Mouse (Mus musculus) cerebellum, adult 9-11 months (tissue): ENCODE measurements around the gene Prps1l1.

ENCODE experiments used
- DNase-seq: peaks from one replicate; pipeline ENCODE4 v3.0.0; 2022

The Prps1l1 gene

GRCm38 (mm10) chr12:34984461-34984860, at the start of gene Prps1l1:
Gene Prps1l1, plus strand, starts transcription at chr12:34984761.
- DNase-seq = no peak

GRCm38 (mm10) chr12:34937918-34938317, 46.6 kb upstream of the Prps1l1 start:
- no peak for DNase-seq

- no peak for DNase-seq
These were observed 35.4 kb upstream of the Prps1l1 start for GRCm38 (mm10) chr12:34949066-34949706.

- DNase-seq = no peak
These were observed 8.6 kb upstream of the Prps1l1 start for GRCm38 (mm10) chr12:34975991-34976390.

- DNase-seq = no peak
These were observed 1.3 kb downstream of the Prps1l1 start for GRCm38 (mm10) chr12:34985865-34986264.

- no peak for DNase-seq
These were observed 5.1 kb downstream of the Prps1l1 start for GRCm38 (mm10) chr12:34989537-34990200.

GRCm38 (mm10) chr12:34990387-34990786, 5.8 kb downstream of the Prps1l1 start:
- no peak for DNase-seq

GRCm38 (mm10) chr12:34991900-34992299, 7.3 kb downstream of the Prps1l1 start:
- DNase-seq = no peak

- DNase-seq = no peak
These were observed 13.1 kb downstream of the Prps1l1 start for GRCm38 (mm10) chr12:34997597-34998182.

- no peak for DNase-seq
These were observed 14.4 kb downstream of the Prps1l1 start for GRCm38 (mm10) chr12:34998778-34999467.

- DNase-seq = no peak
These were observed 15.8 kb downstream of the Prps1l1 start for GRCm38 (mm10) chr12:35000323-35000722.

GRCm38 (mm10) chr12:35005748-35006147, 21.2 kb downstream of the Prps1l1 start:
- DNase-seq = no peak

- DNase-seq = no peak
These were observed 23.3 kb downstream of the Prps1l1 start for GRCm38 (mm10) chr12:35007851-35008250.

GRCm38 (mm10) chr12:35008340-35009137, 24.0 kb downstream of the Prps1l1 start:
- no peak for DNase-seq

- no peak for DNase-seq
These were observed 26.9 kb downstream of the Prps1l1 start for GRCm38 (mm10) chr12:35011462-35011861.

- no peak for DNase-seq
These were observed 29.4 kb downstream of the Prps1l1 start for GRCm38 (mm10) chr12:35013950-35014349.

GRCm38 (mm10) chr12:35016056-35016455, 31.5 kb downstream of the Prps1l1 start:
- DNase-seq = no peak

- no peak for DNase-seq
These were observed 32.1 kb downstream of the Prps1l1 start for GRCm38 (mm10) chr12:35016481-35017250.

GRCm38 (mm10) chr12:35018679-35019237, 34.2 kb downstream of the Prps1l1 start:
- no peak for DNase-seq

GRCm38 (mm10) chr12:35021285-35021684, 36.7 kb downstream of the Prps1l1 start:
- no peak for DNase-seq

GRCm38 (mm10) chr12:35022066-35022465, 37.5 kb downstream of the Prps1l1 start:
- no peak for DNase-seq
